Mouse (Mus musculus): ENCODE measurements at regions not wholly inside any gene's neighbourhood (a gene's known extent, or its start where the extent isn't known, plus 50 kb on each side); places are given as distances from the start of the nearest gene placed in this dataset.

DNA sequence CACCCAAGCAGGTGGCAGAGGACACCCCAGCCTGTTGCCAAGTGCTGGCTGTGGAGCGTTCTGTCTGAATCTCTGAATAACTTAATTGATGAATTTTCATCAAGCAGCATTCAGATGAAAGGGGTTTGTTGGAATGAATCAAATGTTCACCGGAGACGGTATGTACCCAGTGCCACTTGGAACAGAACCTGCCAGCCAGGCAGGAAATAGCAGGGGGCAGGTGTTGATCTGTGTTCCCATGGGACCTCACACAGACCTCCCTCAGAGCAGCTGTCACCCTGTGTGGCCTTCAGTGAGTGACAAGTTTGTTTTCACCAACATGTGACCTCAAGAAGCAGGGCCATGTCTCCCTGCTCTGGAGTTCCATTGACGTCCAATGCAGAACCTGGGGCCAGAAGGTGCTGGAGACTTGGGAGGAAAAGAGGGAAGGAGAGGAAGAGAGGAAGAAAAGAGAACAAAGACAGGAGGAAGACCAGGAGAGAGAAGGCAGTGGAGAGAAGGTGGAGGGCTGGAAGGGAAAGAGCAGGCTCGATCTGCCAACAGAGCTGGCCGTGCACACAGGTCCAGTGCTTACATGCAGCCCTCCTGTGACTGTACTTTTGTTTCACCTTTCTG lies 57.3 kb upstream of the 1700021F07Rik start:
- H3K27me3 ChIP-seq (replicated peaks) = no peaks in the 10 kb centered on the region
- H3K27ac ChIP-seq = no peak overlapping the region
- H3K9me3 ChIP-seq = no peaks in the 10 kb centered on the region
- H3K36me3 ChIP-seq = no peaks in the 10 kb centered on the region
- no peak overlapping the region for H3K4me3 ChIP-seq
- H3K4me1 ChIP-seq = no peaks in the 10 kb centered on the region
- WGBS = 82% methylated on average over 6 of the region's 6 CpGs
- no peak overlapping the region for H3K4me2 ChIP-seq (replicated peaks)
- ATAC-seq (ENCODE audit: low FRiP score, low read depth) = no peak
- H3K9ac ChIP-seq = no peak overlapping the region

- Histone ChIP-seq H3K9ac (no peak overlapping the region), H3K27ac (no peak overlapping the region), H3K27me3 (replicated peaks) (no peaks in the 10 kb centered on the region), H3K4me1 (no peaks in the 10 kb centered on the region), H3K36me3 (no peaks in the 10 kb centered on the region), H3K4me2 (replicated peaks) (no peak overlapping the region), H3K4me3 (no peak overlapping the region), H3K9me3 (no peaks in the 10 kb centered on the region)
- no peak for ATAC-seq (ENCODE audit: low FRiP score, low read depth)
- WGBS = 78% methylated on average over 3 of the region's 3 CpGs
Observed at GRCm38 (mm10) chr2:173468136-173468535, 54.2 kb upstream of the 1700021F07Rik start.

DNA sequence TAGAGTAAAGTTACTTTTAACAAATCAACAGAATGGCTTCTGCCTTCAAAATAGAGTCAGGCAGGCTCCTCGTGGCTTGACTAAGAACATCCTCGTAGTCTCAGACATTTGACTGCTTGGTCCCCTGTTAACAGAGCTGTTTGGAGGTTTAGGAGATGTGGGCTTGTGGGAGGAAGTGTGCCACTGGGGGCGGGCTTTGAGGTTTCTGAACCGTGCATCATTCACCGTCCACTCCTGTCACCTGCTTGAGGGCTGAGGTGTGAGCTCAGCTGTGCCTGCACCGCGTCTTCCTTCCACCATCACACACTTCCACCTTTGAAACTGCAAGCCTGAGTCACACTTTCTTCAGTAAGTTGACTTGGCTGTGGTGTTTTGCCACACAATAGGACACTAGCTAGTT lies 52.6 kb upstream of the 1700021F07Rik start:
- ATAC-seq (ENCODE audit: low FRiP score, low read depth) = no peak
- 84% methylated on average over 7 of the region's 7 CpGs for WGBS
- no peak overlapping the region for H3K27ac ChIP-seq

More for the DNA sequence above, 52.6 kb upstream of the 1700021F07Rik start:
- Histone ChIP-seq H3K27me3 (replicated peaks) (no peaks in the 10 kb centered on the region), H3K4me1 (no peaks in the 10 kb centered on the region), H3K4me2 (replicated peaks) (no peak overlapping the region), H3K36me3 (no peaks in the 10 kb centered on the region), H3K4me3 (no peak overlapping the region), H3K9me3 (no peaks in the 10 kb centered on the region), H3K9ac (no peak overlapping the region)
